Mouse (Mus musculus): Measurements from ENCODE around the gene Slc39a9.

Gene Slc39a9

GRCm38 (mm10) chr12:80719141-80719540, 75.5 kb downstream of the Slc39a9 start:
- DNase-seq (ENCODE audit: low spot score in 2 of 2) = no peak

- DNase-seq (ENCODE audit: low spot score in 2 of 2) = no peak
Observed at GRCm38 (mm10) chr12:80720507-80720906, 76.8 kb downstream of the Slc39a9 start.

- no peak for DNase-seq (ENCODE audit: low spot score in 2 of 2)
Observed at GRCm38 (mm10) chr12:80721458-80721857, 77.8 kb downstream of the Slc39a9 start.

GRCm38 (mm10) chr12:80724853-80725559, 81.3 kb downstream of the Slc39a9 start:
- peak; percentile 82 to 85 for DNase-seq (ENCODE audit: low spot score in 2 of 2)

- DNase-seq (ENCODE audit: low spot score in 2 of 2) = no peak
Observed at GRCm38 (mm10) chr12:80728207-80728606, 84.5 kb downstream of the Slc39a9 start.

- DNase-seq (ENCODE audit: low spot score in 2 of 2) = no peak
Observed at GRCm38 (mm10) chr12:80728814-80729213, 85.1 kb downstream of the Slc39a9 start.

GRCm38 (mm10) chr12:80729758-80730530, 86.3 kb downstream of the Slc39a9 start:
- DNase-seq (ENCODE audit: low spot score in 2 of 2) = no peak

- peak in 1 of 2 experiments; percentile 75 for DNase-seq (ENCODE audit: low spot score in 2 of 2)
Observed at GRCm38 (mm10) chr12:80730567-80730966, 86.9 kb downstream of the Slc39a9 start.
